Mouse (Mus musculus) cerebellum, adult 2 months (tissue): ENCODE data around the gene Ntpcr. TPM values are rescaled to one million over a fixed set of nuclear protein-coding genes. Genes with fewer than 3 reads are reported as not detected.

Experiments used
- DNase-seq, 2 experiments: peaks; one replicate each; pipeline ENCODE4 v3.0.0; 2021
- H3K27ac ChIP-seq: fragments of 200-500 bp; 2 replicates; pipeline ENCODE4 v1.5.1; 2012; ENCODE audit warnings: low read length, control low read depth, inconsistent platforms; ENCODE audit not compliant: insufficient read depth
- H3K27me3 ChIP-seq: fragments of 200-500 bp; 2 replicates; pipeline ENCODE4 v1.6.1; 2012; ENCODE audit warnings: inconsistent platforms, mild to moderate bottlenecking, low read length, moderate library complexity; ENCODE audit not compliant: control insufficient read depth, insufficient read depth
- H3K4me1 ChIP-seq: fragments of 200-500 bp; 2 replicates; pipeline ENCODE4 v1.6.1; 2011; ENCODE audit warnings: low read length; ENCODE audit not compliant: control insufficient read depth, insufficient read depth
- H3K4me3 ChIP-seq: fragments of 200-500 bp; replicated peaks from 2 replicates; pipeline ENCODE3; 2011; ENCODE audit warnings: mild to moderate bottlenecking, low read depth, low read length, control low read depth; ENCODE audit not compliant: insufficient read depth
- CTCF ChIP-seq: fragments of 200-500 bp; IDR thresholded peaks from 2 replicates; pipeline ENCODE4 v1.5.1; 2011; ENCODE audit warnings: low read depth, mild to moderate bottlenecking, control low read depth, low read length, moderate library complexity, borderline replicate concordance; ENCODE audit not compliant: insufficient read depth
- POLR2A ChIP-seq: fragments of 200-500 bp; IDR thresholded peaks from 2 replicates; pipeline ENCODE4 v1.6.1; 2011; ENCODE audit warnings: low read length, control low read depth, borderline replicate concordance; ENCODE audit not compliant: insufficient read depth
- WGBS: fragments of 180-500 bp; shearing (Covaris S2); methylation state at CpG from one replicate; pipeline ENCODE4 v1.1.7; 2018; 5-methylcytosine and 5-hydroxymethylcytosine counted together
- polyA plus RNA-seq: library from polyadenylated mRNA; depleted of rRNA; stranded (reverse); fragments of >200 nt; gene quantifications from 2 replicates; pipeline ENCODE4 v1.2.3, GENCODE M21; 2012

Gene Ntpcr
- polyA plus RNA-seq, 1 experiment: 46.1 TPM

GRCm38 (mm10) chr8:125711514-125711913, 18.2 kb upstream of the Ntpcr start:
- H3K27ac ChIP-seq: no peak overlapping the region
- no peak for DNase-seq
- WGBS: 85% methylated on average over 5 of the region's 5 CpGs
- TF ChIP-seq POLR2A (no peak), CTCF (no peak)
- no peak overlapping the region for H3K4me3 ChIP-seq
- H3K27me3 ChIP-seq: no peaks in the 10 kb centered on the region
- peaks cover 4% of the 10 kb centered on the region; the same call in 1 of the 2 replicates for H3K4me1 ChIP-seq

- no peaks in the 10 kb centered on the region for H3K27me3 ChIP-seq
- WGBS: 24% methylated on average over 4 of the region's 4 CpGs
- H3K4me1 ChIP-seq: peaks cover 4% of the 10 kb centered on the region; the same call in 1 of the 2 replicates
- H3K27ac ChIP-seq: no peak overlapping the region
- H3K4me3 ChIP-seq: no peak overlapping the region
- TF ChIP-seq CTCF: no peak
- TF ChIP-seq POLR2A: no peak
- no peak for DNase-seq
These were observed 13.6 kb upstream of the Ntpcr start for GRCm38 (mm10) chr8:125716211-125716610.

GRCm38 (mm10) chr8:125716613-125717012, 13.2 kb upstream of the Ntpcr start:
- Histone ChIP-seq H3K27ac (no peak overlapping the region), H3K4me3 (no peak overlapping the region), H3K27me3 (no peaks in the 10 kb centered on the region), H3K4me1 (peaks cover 6% of the 10 kb centered on the region; the same call in 1 of the 2 replicates)
- TF ChIP-seq CTCF (no peak), POLR2A (no peak)
- no peak for DNase-seq
- 47% methylated on average over 7 of the region's 7 CpGs for WGBS

- Histone ChIP-seq H3K4me3 (no peak overlapping the region), H3K27me3 (no peaks in the 10 kb centered on the region), H3K27ac (no peak overlapping the region), H3K4me1 (peaks cover 7% of the 10 kb centered on the region; the same call in 1 of the 2 replicates)
- DNase-seq: no peak
- peak; percentile 48; the same call in 1 of the 2 replicates for TF ChIP-seq CTCF
- TF ChIP-seq POLR2A: no peak
- WGBS: 76% methylated on average over 4 of the region's 4 CpGs
These were observed 10.8 kb upstream of the Ntpcr start for GRCm38 (mm10) chr8:125718914-125719313.

GRCm38 (mm10) chr8:125722675-125723074, 7.1 kb upstream of the Ntpcr start:
- WGBS: 61% methylated on average over 7 of the region's 7 CpGs
- Histone ChIP-seq H3K27ac (no peak overlapping the region), H3K27me3 (no peaks in the 10 kb centered on the region), H3K4me1 (peaks cover 3% of the 10 kb centered on the region; the same call in 1 of the 2 replicates), H3K4me3 (no peak overlapping the region)
- TF ChIP-seq CTCF (no peak), POLR2A (no peak)
- DNase-seq: no peak

- TF ChIP-seq POLR2A (no peak), CTCF (no peak)
- no peak for DNase-seq
- over 99% methylated on average over 6 of the region's 6 CpGs for WGBS
These were observed 6.3 kb upstream of the Ntpcr start for GRCm38 (mm10) chr8:125723437-125723836.

GRCm38 (mm10) chr8:125725037-125725820, 4.5 kb upstream of the Ntpcr start:
- H3K4me1 ChIP-seq: peaks cover 3% of the 10 kb centered on the region; the same call in 1 of the 2 replicates
- DNase-seq: no peak
- no peak overlapping the region for H3K27ac ChIP-seq
- H3K27me3 ChIP-seq: no peaks in the 10 kb centered on the region
- TF ChIP-seq CTCF (no peak), POLR2A (no peak)
- WGBS: 90% methylated on average over 6 of the region's 6 CpGs
- no peak overlapping the region for H3K4me3 ChIP-seq

More at GRCm38 (mm10) chr8:125723437-125723836, 6.3 kb upstream of the Ntpcr start:
- peaks cover 3% of the 10 kb centered on the region; the same call in 1 of the 2 replicates for H3K4me1 ChIP-seq
- no peaks in the 10 kb centered on the region for H3K27me3 ChIP-seq
- no peak overlapping the region for H3K27ac ChIP-seq
- H3K4me3 ChIP-seq: no peak overlapping the region

- Histone ChIP-seq H3K27ac (no peak overlapping the region), H3K27me3 (no peaks in the 10 kb centered on the region), H3K4me3 (no peak overlapping the region), H3K4me1 (peaks cover 3% of the 10 kb centered on the region; the same call in 1 of the 2 replicates)
- TF ChIP-seq CTCF: no peak
- TF ChIP-seq POLR2A: no peak
- 97% methylated on average over 4 of the region's 4 CpGs for WGBS
- no peak for DNase-seq
These were observed 3.6 kb upstream of the Ntpcr start for GRCm38 (mm10) chr8:125726143-125726542.
